Mouse (Mus musculus) heart, adult 18-20 months (tissue): ENCODE results near the gene Kbtbd12. TPM values are rescaled to one million over a fixed set of nuclear protein-coding genes. Genes with fewer than 3 reads are reported as not detected.

Experiments
- DNase-seq, 2 experiments: peaks; one replicate each; pipeline ENCODE4 v3.0.0; 2021 to 2022; ENCODE audit warnings: mixed read lengths in 1 of 2
- total RNA-seq, 2 experiments: library from RNA; stranded (reverse); gene quantifications; 2 replicates each; pipeline ENCODE4 v1.2.3; 2021

The Kbtbd12 gene
- total RNA-seq, 2 experiments from 2014 or later, result 42.6 to 44.1 TPM

GRCm38 (mm10) chr6:88549137-88549814 lies 88.5 kb downstream of the Kbtbd12 start:
- DNase-seq, result peak; percentile 24 to 86

- no peak for DNase-seq
Observed at GRCm38 (mm10) chr6:88548405-88549049, 89.2 kb downstream of the Kbtbd12 start.

GRCm38 (mm10) chr6:88545397-88545790 lies 92.4 kb downstream of the Kbtbd12 start:
- DNase-seq, result no peak

GRCm38 (mm10) chr6:88544644-88545396 lies 92.9 kb downstream of the Kbtbd12 start:
- no peak for DNase-seq

GRCm38 (mm10) chr6:88544241-88544640 lies 93.5 kb downstream of the Kbtbd12 start:
- DNase-seq, result no peak

GRCm38 (mm10) chr6:88540093-88540755 lies 97.5 kb downstream of the Kbtbd12 start:
- DNase-seq, result no peak

GRCm38 (mm10) chr6:88530306-88530705 lies 107.4 kb downstream of the Kbtbd12 start:
- DNase-seq, result no peak

- no peak for DNase-seq
Observed at GRCm38 (mm10) chr6:88524056-88524455, 113.7 kb downstream of the Kbtbd12 start.

- DNase-seq, result no peak
Observed at GRCm38 (mm10) chr6:88523451-88523850, 114.3 kb downstream of the Kbtbd12 start.

GRCm38 (mm10) chr6:88523043-88523442 lies 114.7 kb downstream of the Kbtbd12 start:
- no peak for DNase-seq

GRCm38 (mm10) chr6:88522606-88523005 lies 115.1 kb downstream of the Kbtbd12 start:
- DNase-seq, result no peak

- no peak for DNase-seq
Observed at GRCm38 (mm10) chr6:88521821-88522220, 115.9 kb downstream of the Kbtbd12 start.

- peak; percentile 97 to 98 for DNase-seq
Observed at GRCm38 (mm10) chr6:88518404-88519263, 119.1 kb downstream of the Kbtbd12 start, which contains the start of gene Sec61a1. Gene Sec61a1, minus strand, starts transcription at chr6:88518905.

GRCm38 (mm10) chr6:88517701-88518403 lies 119.9 kb downstream of the Kbtbd12 start:
- DNase-seq, result no peak

- DNase-seq, result no peak
Observed at GRCm38 (mm10) chr6:88516667-88517066, 121.1 kb downstream of the Kbtbd12 start.

GRCm38 (mm10) chr6:88515971-88516370 lies 121.8 kb downstream of the Kbtbd12 start:
- DNase-seq, result no peak

- no peak for DNase-seq
Observed at GRCm38 (mm10) chr6:88514546-88514945, 123.2 kb downstream of the Kbtbd12 start.

GRCm38 (mm10) chr6:88513984-88514383 lies 123.8 kb downstream of the Kbtbd12 start:
- no peak for DNase-seq

GRCm38 (mm10) chr6:88503044-88503443 lies 134.7 kb downstream of the Kbtbd12 start:
- DNase-seq, result no peak

- DNase-seq, result peak in 1 of 2 experiments; percentile 32
Observed at GRCm38 (mm10) chr6:88502030-88502970, 135.4 kb downstream of the Kbtbd12 start.
